Mouse (Mus musculus) heart, postnatal 0 days (tissue): ENCODE data around the gene Nxpe3. TPM values are rescaled to one million over a fixed set of nuclear protein-coding genes. Genes with fewer than 3 reads are reported as not detected.

Experiments
- ATAC-seq: fragments of 200-750 bp; cut with Nextera tagmentation; 2 replicates; pipeline ENCODE4 v1.8.0; 2017; ENCODE audit warnings: low read depth, moderate number of reproducible peaks, moderate library complexity; ENCODE audit not compliant: insufficient read depth
- DNase-seq: peaks from one replicate; pipeline ENCODE4 v3.0.0-alpha.2; 2016; ENCODE audit warnings: low spot score
- H3K27ac ChIP-seq: fragments of 300-500 bp; sonication (generic); 2 replicates; pipeline ENCODE4 v1.5.1; 2014; ENCODE audit warnings: low read depth, mild to moderate bottlenecking
- H3K27me3 ChIP-seq: fragments of 300-500 bp; sonication (generic); 2 replicates; pipeline ENCODE4 v1.6.1; 2014; ENCODE audit warnings: low read length, mixed read lengths; ENCODE audit not compliant: control insufficient read depth, insufficient read depth
- H3K36me3 ChIP-seq: fragments of 300-500 bp; sonication (generic); replicated peaks from 2 replicates; pipeline ENCODE4 v1.6.1; 2014; ENCODE audit warnings: low read length, mixed read lengths; ENCODE audit not compliant: control insufficient read depth, insufficient read depth
- H3K4me1 ChIP-seq: fragments of 300-500 bp; sonication (generic); 2 replicates; pipeline ENCODE4 v1.6.1; 2014; ENCODE audit warnings: antibody characterized with exemption; ENCODE audit not compliant: control insufficient read depth, insufficient read depth
- H3K4me2 ChIP-seq: fragments of 300-500 bp; sonication (generic); 2 replicates; pipeline ENCODE4 v1.6.1; 2014; ENCODE audit warnings: low read depth, mild to moderate bottlenecking, low read length, moderate library complexity
- H3K4me3 ChIP-seq: fragments of 300-500 bp; sonication (generic); 2 replicates; pipeline ENCODE4 v1.5.1; 2014; ENCODE audit warnings: low read depth, low read length
- H3K9ac ChIP-seq: fragments of 300-500 bp; sonication (generic); replicated peaks from 2 replicates; pipeline ENCODE4 v1.6.1; 2014; ENCODE audit warnings: low read depth, low read length, mixed read lengths
- H3K9me3 ChIP-seq: fragments of 300-500 bp; sonication (generic); replicated peaks from 2 replicates; pipeline ENCODE4 v1.6.1; 2016; ENCODE audit warnings: low read length; ENCODE audit not compliant: control insufficient read depth
- CTCF ChIP-seq: IDR thresholded peaks from 2 replicates; pipeline ENCODE4 v1.5.1; 2016; ENCODE audit warnings: antibody characterized with exemption, control low read depth, low read depth
- EP300 ChIP-seq: IDR thresholded peaks from 2 replicates; pipeline ENCODE4 v1.6.1; 2016; ENCODE audit warnings: antibody characterized with exemption, low read depth
- WGBS: fragments of 180-500 bp; shearing (Covaris S2); extraction: QIAGEN DNeasy Blood & Tissue Kit; methylation state at CpG from one replicate; pipeline ENCODE4 v1.1.7; 2014; 5-methylcytosine and 5-hydroxymethylcytosine counted together
- polyA plus RNA-seq: library from polyadenylated mRNA; unstranded; fragments of >200 nt; fragmentation: Nextera tagmentation; extraction: Ambion mirVana; gene quantifications from 2 replicates; pipeline ENCODE4 v1.2.1, GENCODE M21; 2015
- total RNA-seq: library from RNA; depleted of rRNA; stranded (reverse); fragments of >200 nt; gene quantifications from 2 replicates; pipeline ENCODE4 v1.2.3, GENCODE M21; 2014; ENCODE audit warnings: low replicate concordance

The Nxpe3 gene
- total and polyA plus RNA-seq, 2 experiments from 2014 or later: 0.20 TPM; not detected in 1

DNA sequence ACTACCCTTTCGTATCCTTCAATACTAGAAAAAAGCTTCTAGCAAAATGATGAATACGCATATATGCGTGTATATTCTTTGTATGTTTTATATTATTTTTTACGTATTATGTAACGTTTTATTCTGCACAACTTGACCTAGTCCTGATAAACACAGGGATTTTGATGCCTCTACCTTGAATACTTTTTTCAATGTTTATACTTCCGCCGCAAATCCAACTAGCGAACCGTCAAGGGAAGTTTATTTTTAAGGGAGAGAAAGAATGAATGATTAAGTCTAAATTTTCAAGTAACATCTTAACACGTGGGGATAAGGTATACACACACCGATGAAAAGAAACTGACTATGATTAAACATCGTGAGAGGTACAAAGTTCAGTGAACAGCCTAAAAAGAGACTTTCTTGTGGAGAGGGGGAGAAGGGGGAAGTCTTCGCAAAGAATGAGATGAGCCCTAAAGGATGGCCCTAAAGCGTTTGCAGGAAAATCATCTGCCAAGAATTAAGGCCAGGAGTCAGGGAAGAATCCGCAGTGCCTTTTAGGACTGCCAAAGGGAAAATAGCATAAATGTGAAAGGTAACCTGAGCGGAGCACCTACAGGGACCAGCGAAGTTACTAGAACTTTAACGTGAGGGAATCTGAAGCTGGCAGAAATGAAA lies 72.2 kb downstream of the Nxpe3 start:
- 55% methylated on average over 18 of the region's 18 CpGs for WGBS
- H3K36me3 ChIP-seq: peaks cover 6% of the 10 kb centered on the region
- H3K4me1 ChIP-seq: no peaks in the 10 kb centered on the region
- ATAC-seq (no peak), DNase-seq (no peak)
- TF ChIP-seq CTCF (no peak), EP300 (no peak)
- H3K27me3 ChIP-seq: no peaks in the 10 kb centered on the region
- peak overlapping the region; percentile 95 for H3K4me3 ChIP-seq
- no peak overlapping the region for H3K9ac ChIP-seq
- H3K27ac ChIP-seq: 0 out of 2 replicates have a peak overlapping the region, but pooled peaks have one; percentile 89
- H3K9me3 ChIP-seq: no peaks in the 10 kb centered on the region
- H3K4me2 ChIP-seq: peak overlapping the region; percentile 87

DNA sequence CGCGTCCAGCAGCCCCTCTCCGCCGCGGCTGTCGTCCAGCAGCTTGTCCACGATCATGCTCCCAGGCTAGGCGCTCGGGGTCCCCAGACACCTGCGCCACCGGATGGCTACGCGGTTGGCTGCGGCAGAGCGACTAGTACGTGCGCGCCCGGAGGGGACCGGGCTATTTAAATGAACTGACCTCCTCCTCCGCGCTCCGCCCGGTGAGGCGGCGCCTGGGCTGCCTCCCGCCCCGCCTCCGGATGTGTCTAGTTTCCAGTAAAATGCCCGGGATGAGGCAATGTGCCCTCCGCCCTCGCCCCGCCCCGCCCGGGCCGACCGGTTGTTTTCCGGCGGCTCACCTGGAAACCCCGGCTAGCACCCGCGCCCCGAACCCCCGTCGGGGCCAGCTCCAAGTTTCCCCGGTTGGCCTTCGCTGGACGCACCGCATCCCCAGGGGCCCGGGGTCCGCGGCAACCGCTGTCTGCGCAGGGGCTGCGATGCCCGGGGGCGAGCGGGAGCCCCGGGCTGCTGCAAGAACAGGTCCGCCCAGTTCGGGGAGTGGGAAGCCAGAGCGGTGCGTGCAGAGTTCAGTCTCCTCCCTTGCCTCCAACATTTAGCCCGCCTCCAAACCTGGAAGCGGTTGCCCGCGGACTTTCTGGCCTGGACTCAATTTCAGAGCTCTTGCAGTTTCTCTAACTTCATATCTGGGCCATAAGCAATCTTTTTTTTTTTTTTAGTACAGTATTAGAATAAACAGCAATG lies 72.9 kb downstream of the Nxpe3 start:
- Histone ChIP-seq H3K4me1 (no peaks in the 10 kb centered on the region), H3K27me3 (no peaks in the 10 kb centered on the region), H3K4me2 (peak overlapping the region; percentile 87), H3K4me3 (peak overlapping the region; percentile 95), H3K9ac (peak overlapping the region; percentile 83), H3K27ac (peak overlapping the region; percentile 89), H3K9me3 (no peaks in the 10 kb centered on the region), H3K36me3 (peaks cover 10% of the 10 kb centered on the region)
- TF ChIP-seq EP300: no peak
- TF ChIP-seq CTCF: no peak
- ATAC-seq (peak; percentile 97), DNase-seq (peak; percentile 91)
- WGBS: under 1% methylated on average over 65 of the region's 67 CpGs

DNA sequence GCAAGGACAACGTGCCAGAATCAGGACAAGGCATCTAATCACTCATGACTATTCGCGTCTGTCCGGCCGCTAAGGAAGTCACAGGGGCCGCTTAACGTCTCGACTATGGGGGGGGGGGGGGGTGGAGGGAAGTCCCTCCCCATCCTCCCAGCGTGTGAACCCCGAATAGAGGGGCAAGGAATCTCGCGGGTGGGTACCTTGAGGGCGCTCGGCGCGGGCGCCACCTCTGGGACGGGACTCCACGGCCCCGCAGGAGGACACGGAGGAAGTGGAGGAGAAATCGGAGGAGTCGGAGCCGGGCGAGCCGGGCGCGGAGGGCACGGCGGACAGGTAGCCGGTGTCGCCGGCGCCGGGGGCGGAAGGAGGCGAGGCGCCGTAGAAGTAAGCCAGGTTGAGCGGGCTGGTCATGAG lies 73.5 kb downstream of the Nxpe3 start:
- DNase-seq: peak; percentile 9
- H3K27me3 ChIP-seq: no peaks in the 10 kb centered on the region
- H3K27ac ChIP-seq: peak overlapping the region; percentile 89
- WGBS: under 1% methylated on average over 39 of the region's 40 CpGs
- no peaks in the 10 kb centered on the region for H3K9me3 ChIP-seq
- no peak for TF ChIP-seq CTCF
- no peak for TF ChIP-seq EP300
- H3K36me3 ChIP-seq: peaks cover 14% of the 10 kb centered on the region
- peak; percentile 18 for ATAC-seq
- peak overlapping the region; percentile 95 for H3K4me3 ChIP-seq
- no peaks in the 10 kb centered on the region for H3K4me1 ChIP-seq
- H3K4me2 ChIP-seq: peak overlapping the region; percentile 87
- H3K9ac ChIP-seq: peak overlapping the region; percentile 83

DNA sequence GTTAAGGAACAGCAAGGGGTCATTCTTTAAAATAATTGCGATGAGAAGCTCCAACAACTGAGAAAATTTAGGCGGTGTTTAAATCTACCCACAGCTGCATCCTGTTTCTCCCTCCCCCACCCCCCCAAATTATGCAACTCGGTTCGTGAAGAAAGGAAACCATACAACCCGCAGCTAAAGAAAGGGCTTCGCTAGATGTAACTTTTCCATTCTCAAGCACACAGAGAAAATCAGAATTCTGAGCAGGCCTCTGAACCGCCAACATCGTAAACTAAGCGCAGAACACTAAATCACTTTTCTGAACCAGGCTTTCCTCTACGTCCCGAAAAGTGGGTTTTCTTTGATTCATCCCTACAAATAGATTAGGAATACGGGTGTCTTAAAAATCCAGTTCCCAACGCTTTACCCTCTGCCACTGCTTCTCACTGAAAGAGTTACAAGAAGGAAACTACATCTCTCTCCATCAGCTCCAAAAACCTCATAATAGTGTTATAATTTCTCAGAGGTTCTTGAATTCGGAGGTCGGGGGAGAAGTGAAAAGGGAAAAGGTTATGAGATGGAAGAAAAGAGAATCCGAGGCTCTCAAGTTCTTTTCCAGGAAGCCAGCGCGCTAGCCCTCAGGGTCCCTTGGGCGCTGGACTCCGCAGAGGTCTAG lies 74.0 kb downstream of the Nxpe3 start:
- DNase-seq (peak; percentile 15), ATAC-seq (no peak; the same call in 1 of the 2 replicates)
- peak overlapping the region; percentile 87 for H3K4me2 ChIP-seq
- 22% methylated on average over 20 of the region's 20 CpGs for whole genome bisulfite sequencing
- peak overlapping the region; percentile 95 for H3K4me3 ChIP-seq
- H3K4me1 ChIP-seq: no peaks in the 10 kb centered on the region
- H3K9me3 ChIP-seq: no peaks in the 10 kb centered on the region
- peaks cover 19% of the 10 kb centered on the region for H3K36me3 ChIP-seq
- peak overlapping the region; percentile 89 for H3K27ac ChIP-seq
- H3K27me3 ChIP-seq: no peaks in the 10 kb centered on the region
- H3K9ac ChIP-seq: peak overlapping the region; percentile 83
- TF ChIP-seq CTCF (no peak), EP300 (no peak)

- Histone ChIP-seq H3K4me2 (peak overlapping the region; percentile 87), H3K27me3 (no peaks in the 10 kb centered on the region), H3K4me3 (peak overlapping the region; percentile 95), H3K27ac (peak overlapping the region; percentile 89), H3K9ac (peak overlapping the region; percentile 83), H3K4me1 (no peaks in the 10 kb centered on the region), H3K9me3 (no peaks in the 10 kb centered on the region), H3K36me3 (peaks cover 26% of the 10 kb centered on the region)
- TF ChIP-seq EP300: no peak
- TF ChIP-seq CTCF: no peak
- DNase-seq (peak; percentile 10), ATAC-seq (no peak)
- 47% methylated on average over 13 of the region's 13 CpGs for WGBS
Observed at GRCm38 (mm10) chr16:55820161-55820915, 74.7 kb downstream of the Nxpe3 start.
